Mouse (Mus musculus) splenic B cell, adult 2 months (primary cell): ENCODE data around the gene Stat5b.

Experiments used
- DNase-seq: peaks from one replicate; pipeline ENCODE4 v3.0.0-alpha.2; 2011; ENCODE audit warnings: low read depth, low spot score
- H3K27me3 ChIP-seq: 2 replicates; pipeline ENCODE4 v1.6.1; 2012; ENCODE audit warnings: mild to moderate bottlenecking, low read length, moderate library complexity, mixed read lengths; ENCODE audit not compliant: control insufficient read depth, poor library complexity, insufficient read depth, severe bottlenecking
- H3K36me3 ChIP-seq: 2 replicates; pipeline ENCODE4 v1.6.1; 2012; ENCODE audit warnings: mild to moderate bottlenecking, low read length, moderate library complexity, mixed read lengths; ENCODE audit not compliant: control insufficient read depth, poor library complexity, insufficient read depth, severe bottlenecking

Stat5b gene

GRCm38 (mm10) chr11:100761547-100762045 is 88.9 kb downstream of the Stat5b start:
- H3K27me3 ChIP-seq, result no peaks in the 10 kb centered on the region
- no peaks in the 10 kb centered on the region for H3K36me3 ChIP-seq
- DNase-seq, result peak; percentile 85

- H3K27me3 ChIP-seq, result no peaks in the 10 kb centered on the region
- peak; percentile 95 for DNase-seq
Observed at GRCm38 (mm10) chr11:100759611-100760233, 90.8 kb downstream of the Stat5b start, which contains the start of gene Kcnh4. TSS of gene Kcnh4 (minus strand) at chr11:100759942.

GRCm38 (mm10) chr11:100758707-100759610 is 91.6 kb downstream of the Stat5b start:
- DNase-seq, result peak; percentile 70
- H3K27me3 ChIP-seq, result no peaks in the 10 kb centered on the region
- H3K36me3 ChIP-seq, result no peaks in the 10 kb centered on the region

More at GRCm38 (mm10) chr11:100759611-100760233, 90.8 kb downstream of the Stat5b start, which contains the start of gene Kcnh4:
- no peaks in the 10 kb centered on the region for H3K36me3 ChIP-seq

- DNase-seq, result peak; percentile 77
- no peaks in the 10 kb centered on the region for H3K36me3 ChIP-seq
Observed at GRCm38 (mm10) chr11:100757566-100757965, 93.0 kb downstream of the Stat5b start.

GRCm38 (mm10) chr11:100756476-100756875 is 94.0 kb downstream of the Stat5b start:
- no peak for DNase-seq
- H3K27me3 ChIP-seq, result no peaks in the 10 kb centered on the region
- no peaks in the 10 kb centered on the region for H3K36me3 ChIP-seq

More at GRCm38 (mm10) chr11:100757566-100757965, 93.0 kb downstream of the Stat5b start:
- no peaks in the 10 kb centered on the region for H3K27me3 ChIP-seq

GRCm38 (mm10) chr11:100754693-100755057 is 95.8 kb downstream of the Stat5b start:
- DNase-seq, result no peak
- H3K27me3 ChIP-seq, result no peaks in the 10 kb centered on the region
- no peaks in the 10 kb centered on the region for H3K36me3 ChIP-seq

GRCm38 (mm10) chr11:100754021-100754692 is 96.4 kb downstream of the Stat5b start:
- Histone ChIP-seq H3K27me3 (no peaks in the 10 kb centered on the region), H3K36me3 (no peaks in the 10 kb centered on the region)
- DNase-seq, result no peak

- no peaks in the 10 kb centered on the region for H3K36me3 ChIP-seq
- DNase-seq, result no peak
Observed at GRCm38 (mm10) chr11:100752294-100752693, 98.2 kb downstream of the Stat5b start.

GRCm38 (mm10) chr11:100750127-100750526 is 100.4 kb downstream of the Stat5b start:
- Histone ChIP-seq H3K27me3 (no peaks in the 10 kb centered on the region), H3K36me3 (no peaks in the 10 kb centered on the region; the same call in 1 of the 2 replicates)
- DNase-seq, result no peak

More at GRCm38 (mm10) chr11:100752294-100752693, 98.2 kb downstream of the Stat5b start:
- no peaks in the 10 kb centered on the region for H3K27me3 ChIP-seq

GRCm38 (mm10) chr11:100749469-100749868 is 101.1 kb downstream of the Stat5b start:
- Histone ChIP-seq H3K27me3 (no peaks in the 10 kb centered on the region), H3K36me3 (no peaks in the 10 kb centered on the region; the same call in 1 of the 2 replicates)
- DNase-seq, result no peak

- DNase-seq, result no peak
- Histone ChIP-seq H3K36me3 (no peaks in the 10 kb centered on the region; the same call in 1 of the 2 replicates), H3K27me3 (no peaks in the 10 kb centered on the region)
Observed at GRCm38 (mm10) chr11:100748620-100749019, 101.9 kb downstream of the Stat5b start.

GRCm38 (mm10) chr11:100747114-100747513 is 103.4 kb downstream of the Stat5b start:
- no peak for DNase-seq
- no peaks in the 10 kb centered on the region; the same call in 1 of the 2 replicates for H3K36me3 ChIP-seq
- no peaks in the 10 kb centered on the region for H3K27me3 ChIP-seq

GRCm38 (mm10) chr11:100746546-100746945 is 104.0 kb downstream of the Stat5b start:
- no peaks in the 10 kb centered on the region; the same call in 1 of the 2 replicates for H3K36me3 ChIP-seq
- DNase-seq, result no peak

GRCm38 (mm10) chr11:100745085-100745484 is 105.4 kb downstream of the Stat5b start:
- peak; percentile 83 for DNase-seq
- Histone ChIP-seq H3K27me3 (no peaks in the 10 kb centered on the region), H3K36me3 (no peaks in the 10 kb centered on the region; the same call in 1 of the 2 replicates)

More at GRCm38 (mm10) chr11:100746546-100746945, 104.0 kb downstream of the Stat5b start:
- H3K27me3 ChIP-seq, result no peaks in the 10 kb centered on the region
